Mouse (Mus musculus) kidney, embryonic 15.5 days (tissue): ENCODE results near the gene Kansl3. TPM values are rescaled to one million over a fixed set of nuclear protein-coding genes. Genes with fewer than 3 reads are reported as not detected.

Source experiments
- ATAC-seq: fragments of 200-750 bp; cut with Nextera tagmentation; replicated peaks from 2 replicates; pipeline ENCODE4 v1.8.0; 2017; ENCODE audit warnings: moderate TSS enrichment; ENCODE audit not compliant: low FRiP score
- H3K27ac ChIP-seq: fragments of 300-500 bp; sonication (generic); 2 replicates; pipeline ENCODE4 v1.5.1; 2015; ENCODE audit warnings: mild to moderate bottlenecking, inconsistent platforms
- H3K27me3 ChIP-seq: fragments of 300-500 bp; sonication (generic); 2 replicates; pipeline ENCODE4 v1.6.1; 2015; ENCODE audit warnings: inconsistent platforms
- H3K36me3 ChIP-seq: fragments of 300-500 bp; sonication (generic); 2 replicates; pipeline ENCODE4 v1.6.1; 2015; ENCODE audit warnings: inconsistent platforms
- H3K4me1 ChIP-seq: fragments of 300-500 bp; sonication (generic); 2 replicates; pipeline ENCODE4 v1.6.1; 2015; ENCODE audit warnings: inconsistent platforms
- H3K4me2 ChIP-seq: fragments of 300-500 bp; sonication (generic); 2 replicates; pipeline ENCODE4 v1.6.1; 2015; ENCODE audit warnings: moderate library complexity, mild to moderate bottlenecking, inconsistent platforms
- H3K4me3 ChIP-seq: fragments of 300-500 bp; sonication (generic); replicated peaks from 2 replicates; pipeline ENCODE4 v1.5.1; 2015; ENCODE audit warnings: mild to moderate bottlenecking, inconsistent platforms
- H3K9ac ChIP-seq: fragments of 300-500 bp; sonication (generic); 2 replicates; pipeline ENCODE4 v1.6.1; 2015; ENCODE audit warnings: mild to moderate bottlenecking, inconsistent platforms
- H3K9me3 ChIP-seq: fragments of 300-500 bp; sonication (generic); replicated peaks from 2 replicates; pipeline ENCODE4 v1.6.1; 2016; ENCODE audit warnings: inconsistent platforms
- WGBS: fragments of 180-500 bp; shearing (Covaris S2); methylation state at CpG from one replicate; pipeline ENCODE4 v1.1.7; 2015; ENCODE audit warnings: mixed read lengths; 5-methylcytosine and 5-hydroxymethylcytosine counted together
- polyA plus RNA-seq: library from polyadenylated mRNA; unstranded; fragments of >200 nt; fragmentation: Nextera tagmentation; extraction: Ambion mirVana; gene quantifications from 2 replicates; pipeline ENCODE4 v1.2.1, GENCODE M21; 2015

Gene Kansl3
- polyA plus RNA-seq, 1 experiment from 2014 or later = 49.9 TPM

DNA sequence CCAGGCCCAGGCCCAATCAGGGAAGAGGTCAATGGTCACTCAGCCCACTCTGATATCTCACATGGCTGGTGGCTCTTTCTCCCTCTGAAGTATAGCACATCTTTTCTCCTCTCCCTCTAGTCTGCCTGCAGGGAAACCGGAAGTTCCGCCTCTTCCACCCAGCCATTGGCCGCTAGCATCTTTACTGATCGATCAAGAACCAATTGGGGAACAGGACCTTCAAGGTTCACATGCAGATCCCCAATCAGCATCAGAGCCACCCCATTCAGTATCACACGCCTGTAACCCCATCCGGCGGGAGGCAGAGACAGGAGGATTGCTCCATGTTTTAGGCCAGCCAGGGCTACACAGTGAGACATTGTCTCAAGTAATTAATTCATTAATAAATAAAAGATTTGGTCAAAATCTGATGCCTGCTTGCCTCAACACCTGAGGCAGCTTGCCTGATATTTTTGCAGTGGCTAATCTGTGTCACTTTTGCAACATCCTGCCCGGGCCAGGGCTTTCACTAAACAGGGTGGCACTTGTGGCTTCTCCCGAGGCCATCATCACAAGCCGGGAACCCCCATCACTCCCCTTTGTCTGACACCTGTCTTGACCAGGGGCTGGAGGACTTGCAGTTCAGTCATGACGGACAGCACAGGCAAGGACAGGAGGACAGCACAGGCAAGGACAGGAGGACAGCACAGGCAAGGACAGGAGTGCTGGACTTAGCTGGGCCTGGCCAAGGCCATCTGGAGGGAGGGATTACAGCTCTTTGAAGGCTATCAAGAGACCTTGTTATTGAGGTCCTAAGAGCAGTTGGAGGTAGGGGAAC lies 53.8 kb downstream of the Kansl3 start:
- no peak overlapping the region for H3K4me2 ChIP-seq

DNA sequence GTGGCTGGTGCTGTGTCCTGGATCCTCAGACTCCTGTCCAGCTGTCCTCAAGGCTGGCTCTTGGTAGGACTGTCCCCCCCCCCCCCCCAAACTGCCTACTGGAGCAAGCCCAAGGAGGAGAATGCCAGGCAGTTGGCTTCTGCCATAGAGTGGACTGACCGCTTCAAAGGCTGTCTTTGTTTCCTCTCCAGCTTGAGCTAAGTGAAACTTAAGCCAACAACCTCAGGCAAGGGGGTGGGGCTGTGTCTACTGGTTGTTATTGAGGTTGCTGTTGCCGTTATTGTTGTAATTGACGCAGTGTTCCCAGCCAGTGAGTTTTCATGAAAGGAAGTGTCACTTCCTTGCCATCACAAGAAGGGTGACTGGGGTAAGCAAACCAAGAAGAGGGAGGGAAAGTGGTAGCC lies 59.5 kb downstream of the Kansl3 start:
- H3K4me1 ChIP-seq = peaks cover 25% of the 10 kb centered on the region
- no peaks in the 10 kb centered on the region for H3K9me3 ChIP-seq
- WGBS = 20% methylated on average over 3 of the region's 3 CpGs
- H3K4me2 ChIP-seq = peak overlapping the region; percentile 97
- H3K27me3 ChIP-seq = 0 out of 2 replicates have a peak, but pooled peaks cover 8% of the 10 kb centered on the region
- no peaks in the 10 kb centered on the region for H3K36me3 ChIP-seq
- no peak overlapping the region for H3K27ac ChIP-seq
- H3K9ac ChIP-seq = 0 out of 2 replicates have a peak overlapping the region, but pooled peaks have one; percentile 3
- no peak for ATAC-seq
- H3K4me3 ChIP-seq = 0 out of 2 replicates have a peak overlapping the region, but pooled peaks have one; percentile 73

More for the DNA sequence above, 53.8 kb downstream of the Kansl3 start:
- H3K27ac ChIP-seq = no peak overlapping the region
- H3K36me3 ChIP-seq = peaks cover 8% of the 10 kb centered on the region; the same call in 1 of the 2 replicates
- H3K9ac ChIP-seq = no peak overlapping the region
- H3K27me3 ChIP-seq = no peaks in the 10 kb centered on the region
- H3K4me1 ChIP-seq = no peaks in the 10 kb centered on the region
- WGBS = 88% methylated on average over 11 of the region's 11 CpGs
- no peak for ATAC-seq
- no peak overlapping the region for H3K4me3 ChIP-seq
- H3K9me3 ChIP-seq = no peaks in the 10 kb centered on the region

DNA sequence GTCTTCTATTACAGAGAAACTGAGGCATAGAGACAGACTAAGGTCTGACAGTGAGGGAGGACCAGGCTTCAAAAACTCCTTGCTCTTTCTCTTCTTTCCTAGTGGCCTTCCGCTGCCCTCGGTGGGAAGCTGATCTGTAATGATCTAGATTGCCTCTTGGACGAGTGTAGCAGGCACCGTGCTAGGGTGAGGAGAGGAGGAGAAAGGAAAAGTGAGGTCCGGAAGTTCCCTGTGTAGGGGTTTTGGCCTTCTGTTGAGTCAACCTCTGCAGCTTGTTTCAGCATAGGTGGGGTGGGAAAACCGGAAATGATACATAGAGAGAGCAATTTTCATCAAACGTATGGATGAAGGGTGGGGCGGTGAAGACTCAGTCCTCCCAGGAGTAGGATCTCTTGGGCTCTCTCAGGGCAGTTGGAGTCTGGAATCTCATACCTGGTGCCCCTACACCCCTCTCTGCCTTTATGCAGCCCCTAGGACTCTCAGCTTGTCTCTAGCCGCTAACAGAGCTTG lies 60.0 kb downstream of the Kansl3 start:
- ATAC-seq = no peak
- Histone ChIP-seq H3K36me3 (no peaks in the 10 kb centered on the region), H3K4me2 (peak overlapping the region; percentile 97), H3K9me3 (no peaks in the 10 kb centered on the region), H3K9ac (no peak overlapping the region), H3K4me3 (peak overlapping the region; percentile 73), H3K27me3 (0 out of 2 replicates have a peak, but pooled peaks cover 8% of the 10 kb centered on the region), H3K27ac (no peak overlapping the region), H3K4me1 (peaks cover 25% of the 10 kb centered on the region)
- 45% methylated on average over 9 of the region's 9 CpGs for WGBS

DNA sequence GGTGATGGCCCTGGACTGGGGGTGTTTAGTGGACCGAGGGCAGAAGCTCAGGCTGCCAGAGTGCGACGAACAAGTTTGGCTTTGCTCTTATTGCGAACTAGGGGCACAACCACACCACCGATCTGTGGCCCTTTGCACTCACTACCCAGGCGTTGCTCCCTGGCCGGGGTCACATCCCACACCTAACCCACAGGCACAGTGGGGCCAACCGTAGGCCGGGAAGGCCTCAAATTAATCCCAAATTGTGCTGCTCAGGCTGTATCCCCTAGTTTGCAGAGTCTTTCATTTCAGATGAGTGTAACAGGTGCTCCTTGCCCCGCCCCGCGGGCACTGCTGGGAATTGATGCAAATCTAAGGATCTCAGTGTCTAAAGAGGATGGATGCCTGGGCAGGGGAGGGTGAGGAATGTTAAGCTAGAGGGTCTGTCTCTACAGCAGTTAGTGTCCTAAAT lies 60.5 kb downstream of the Kansl3 start:
- Histone ChIP-seq H3K36me3 (no peaks in the 10 kb centered on the region), H3K27ac (peak overlapping the region; percentile 86; the same call in 1 of the 2 replicates), H3K4me3 (peak overlapping the region; percentile 73), H3K9ac (peak overlapping the region; percentile 63; the same call in 1 of the 2 replicates), H3K9me3 (no peaks in the 10 kb centered on the region), H3K4me1 (peaks cover 25% of the 10 kb centered on the region), H3K4me2 (peak overlapping the region; percentile 97), H3K27me3 (0 out of 2 replicates have a peak, but pooled peaks cover 8% of the 10 kb centered on the region)
- WGBS = 6% methylated on average over 12 of the region's 12 CpGs
- no peak for ATAC-seq

DNA sequence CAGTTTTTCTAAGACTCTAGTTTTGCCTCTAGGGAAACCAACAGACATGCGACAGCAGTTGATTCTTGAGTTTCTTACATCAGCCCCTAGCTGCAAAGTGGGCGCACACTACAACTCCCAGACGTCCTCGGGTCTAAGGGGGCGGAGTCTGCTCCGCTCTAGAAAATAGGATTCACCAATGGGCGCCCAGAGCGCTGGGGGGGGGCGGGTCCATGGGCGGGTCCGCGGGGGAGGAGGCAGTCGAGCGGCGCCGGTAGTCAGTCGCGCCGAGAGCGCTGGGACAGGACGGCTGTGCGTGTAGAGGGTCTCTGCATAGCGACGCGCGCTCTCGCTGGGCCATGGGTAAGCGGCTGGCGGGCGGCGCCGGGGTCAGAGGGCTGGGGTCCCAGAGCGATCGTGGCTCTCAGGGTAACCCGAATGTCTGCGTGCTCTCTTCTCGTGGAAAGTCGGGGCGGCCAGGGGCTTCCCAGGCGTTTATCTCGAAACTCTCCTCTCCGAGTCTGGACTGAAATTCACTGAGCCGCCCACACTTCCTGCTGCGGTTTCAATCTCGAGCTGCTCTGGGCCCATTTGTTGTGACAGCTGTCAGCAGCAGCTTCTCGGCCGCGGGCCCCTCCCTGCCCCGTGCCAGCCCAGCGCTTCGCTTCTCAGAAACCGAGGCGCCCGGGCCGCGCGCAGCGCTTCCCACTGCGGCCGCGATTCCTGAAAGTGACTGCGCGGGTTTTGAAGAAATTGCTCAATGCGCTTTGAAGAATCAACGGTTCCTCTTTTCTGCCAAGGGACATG lies 61.3 kb downstream of the Kansl3 start, which contains the start of gene Arid5a:
TSS of gene Arid5a (plus strand) at position 239 of the 786 bp plus-strand sequence.
- peak; percentile 90 for ATAC-seq
- Histone ChIP-seq H3K4me3 (peak within 1 kb of the TSS; percentile 73), H3K9me3 (no peaks in the 10 kb centered on the region), H3K4me1 (peaks cover 31% of the 10 kb centered on the region), H3K27me3 (peaks cover 13% of the 10 kb centered on the region; the same call in 1 of the 2 replicates), H3K27ac (peak within 1 kb of the TSS; percentile 86), H3K36me3 (no peaks in the 10 kb centered on the region), H3K9ac (peak within 1 kb of the TSS; percentile 63), H3K4me2 (peak within 1 kb of the TSS; percentile 97)
- under 1% methylated on average over 64 of the region's 65 CpGs for WGBS

DNA sequence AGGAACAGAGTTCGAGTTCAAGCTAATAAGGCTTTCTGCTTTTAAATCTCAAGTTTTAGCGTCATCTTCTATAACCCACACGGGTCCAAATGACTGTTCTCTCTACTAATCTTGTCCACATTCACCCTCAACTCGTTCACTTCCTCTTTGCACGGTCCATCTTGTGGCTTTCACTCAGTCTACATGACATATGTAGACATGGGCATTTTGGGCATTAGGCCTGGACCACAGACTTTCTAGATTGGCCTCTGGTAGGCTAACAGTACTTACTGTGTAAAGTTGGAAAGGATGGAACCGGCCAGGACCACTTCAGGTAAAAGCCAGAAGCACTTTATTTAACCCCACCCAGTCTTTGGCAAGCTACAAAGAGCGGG lies 61.9 kb downstream of the Kansl3 start:
- peaks cover 31% of the 10 kb centered on the region for H3K4me1 ChIP-seq
- peak overlapping the region; percentile 97 for H3K4me2 ChIP-seq
- H3K27ac ChIP-seq = no peak overlapping the region
- ATAC-seq = peak; percentile 17
- H3K27me3 ChIP-seq = peaks cover 16% of the 10 kb centered on the region; the same call in 1 of the 2 replicates
- H3K36me3 ChIP-seq = no peaks in the 10 kb centered on the region
- no peak overlapping the region for H3K9ac ChIP-seq
- H3K4me3 ChIP-seq = no peak overlapping the region
- 69% methylated on average over 7 of the region's 7 CpGs for WGBS
- H3K9me3 ChIP-seq = no peaks in the 10 kb centered on the region

DNA sequence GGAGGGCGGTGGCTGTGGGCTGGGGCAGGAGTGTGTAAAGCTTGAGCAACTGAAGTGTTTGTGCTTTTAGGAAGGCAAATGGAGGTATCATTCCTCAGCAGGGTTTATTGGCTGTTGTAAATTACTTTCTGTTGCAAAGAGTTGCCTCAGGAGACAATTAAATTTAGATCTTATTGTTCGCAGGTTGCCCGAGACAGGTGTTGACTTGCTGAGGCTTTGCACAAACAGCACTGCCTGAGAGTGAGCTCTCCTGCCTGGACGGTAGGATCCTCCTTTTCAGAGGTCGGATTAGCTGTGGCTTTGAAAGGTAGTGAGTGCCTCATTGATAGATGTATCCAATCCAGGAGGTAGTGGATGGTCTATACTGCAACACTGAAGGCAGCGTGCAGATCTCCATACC lies 62.9 kb downstream of the Kansl3 start:
- peaks cover 31% of the 10 kb centered on the region for H3K4me1 ChIP-seq
- no peaks in the 10 kb centered on the region for H3K9me3 ChIP-seq
- no peak overlapping the region for H3K4me3 ChIP-seq
- H3K4me2 ChIP-seq = no peak overlapping the region
- WGBS = 61% methylated on average over 6 of the region's 6 CpGs
- H3K36me3 ChIP-seq = no peaks in the 10 kb centered on the region
- ATAC-seq = no peak
- H3K9ac ChIP-seq = no peak overlapping the region
- H3K27ac ChIP-seq = no peak overlapping the region
- H3K27me3 ChIP-seq = peaks cover 25% of the 10 kb centered on the region

DNA sequence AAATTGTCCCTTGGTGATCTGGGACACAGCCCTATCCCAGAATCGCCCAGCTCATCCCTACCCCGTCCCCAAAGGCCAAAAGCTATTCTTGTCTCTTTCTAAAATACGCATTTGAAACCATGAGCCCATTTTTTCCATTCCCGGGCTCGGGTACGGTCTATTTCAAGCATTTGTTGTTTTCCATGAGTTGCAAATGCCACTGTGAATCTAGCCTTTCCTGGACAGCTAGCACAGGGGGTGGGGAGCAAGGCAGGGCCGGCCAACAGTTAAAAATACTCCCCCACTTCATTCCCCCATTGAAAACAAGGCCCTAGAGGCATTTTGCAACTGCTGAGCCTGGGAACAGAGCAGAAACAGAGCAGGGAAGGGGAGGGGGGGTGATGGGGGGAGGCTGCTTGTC lies 64.2 kb downstream of the Kansl3 start:
- WGBS = 60% methylated on average over 7 of the region's 7 CpGs
- ATAC-seq = no peak
- H3K4me2 ChIP-seq = no peak overlapping the region

DNA sequence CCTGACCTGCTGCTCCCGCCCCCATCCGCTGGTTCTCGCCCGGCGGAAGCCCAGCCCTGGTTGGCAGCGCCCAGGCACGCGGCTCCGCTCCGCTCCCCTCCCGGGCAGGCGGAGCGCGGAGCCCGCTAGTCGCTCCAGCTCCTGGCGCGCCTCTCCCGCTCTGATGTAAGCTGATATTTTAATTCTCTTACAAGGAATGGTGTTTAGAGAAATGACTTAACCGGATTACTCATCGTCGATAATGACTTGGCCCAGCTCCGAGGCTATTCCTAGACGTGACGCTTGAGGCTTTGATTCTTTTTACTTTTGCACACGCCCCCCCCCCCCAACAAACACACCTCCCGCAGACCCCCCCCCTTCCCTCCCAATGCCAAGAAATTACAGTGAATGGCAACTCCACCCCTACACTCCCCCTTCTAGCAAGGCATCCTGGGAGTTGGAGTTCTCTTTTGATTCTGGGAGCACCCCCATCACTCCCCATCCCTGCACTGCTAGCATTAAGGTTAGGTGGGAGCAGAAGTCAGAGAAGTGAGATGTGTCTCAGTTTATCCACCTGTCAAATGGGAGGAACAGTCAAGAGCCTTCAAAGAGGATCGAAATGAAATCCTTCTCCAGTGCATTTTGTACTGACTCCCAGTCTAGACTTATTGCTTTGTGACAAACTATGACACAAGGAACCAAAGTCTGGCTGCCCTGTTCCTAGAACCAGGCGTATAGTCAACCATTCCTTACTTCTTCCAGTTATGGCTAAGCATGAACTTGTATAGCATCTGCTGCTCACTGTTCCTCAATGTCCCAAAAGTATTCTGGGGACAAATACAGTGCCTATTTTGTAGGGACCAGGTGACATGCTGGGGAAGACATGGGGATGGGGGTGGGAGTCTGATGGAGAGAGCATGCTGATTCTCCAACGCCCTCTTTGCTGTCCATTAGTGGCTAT lies 65.3 kb downstream of the Kansl3 start:
- Histone ChIP-seq H3K9me3 (no peaks in the 10 kb centered on the region), H3K4me3 (peak overlapping the region; percentile 42), H3K4me1 (peaks cover 23% of the 10 kb centered on the region), H3K4me2 (peak overlapping the region; percentile 82), H3K27me3 (peaks cover 45% of the 10 kb centered on the region), H3K36me3 (no peaks in the 10 kb centered on the region), H3K9ac (peak overlapping the region; percentile 38), H3K27ac (0 out of 2 replicates have a peak overlapping the region, but pooled peaks have one; percentile 18)
- WGBS = 11% methylated on average over 28 of the region's 30 CpGs
- ATAC-seq = peak; percentile 34; the same call in 1 of the 2 replicates

More for the DNA sequence above, 64.2 kb downstream of the Kansl3 start:
- Histone ChIP-seq H3K9me3 (no peaks in the 10 kb centered on the region), H3K27ac (no peak overlapping the region), H3K4me1 (peaks cover 30% of the 10 kb centered on the region), H3K4me3 (no peak overlapping the region), H3K36me3 (no peaks in the 10 kb centered on the region), H3K9ac (no peak overlapping the region), H3K27me3 (peaks cover 38% of the 10 kb centered on the region)

DNA sequence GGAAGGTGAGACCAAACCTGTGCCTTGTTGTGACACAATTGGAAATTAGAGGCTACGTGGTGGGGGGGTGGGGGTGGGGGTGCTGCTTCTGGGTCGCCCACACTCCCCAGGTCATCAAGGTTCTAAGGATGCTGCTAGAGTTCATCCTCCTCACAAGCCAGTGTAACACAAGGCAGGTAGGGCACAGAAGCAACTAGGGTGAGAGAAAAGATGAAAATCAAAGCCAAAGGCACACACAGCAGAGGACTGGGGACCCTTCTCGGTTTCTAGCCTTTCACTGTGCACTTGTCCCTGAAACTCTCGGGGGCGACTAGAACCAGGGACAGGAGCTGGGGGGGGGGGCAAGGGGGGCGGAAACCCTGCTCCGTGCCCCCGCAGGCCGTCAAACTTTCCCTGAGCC lies 66.0 kb downstream of the Kansl3 start:
- 18% methylated on average over 9 of the region's 9 CpGs for WGBS
- H3K4me1 ChIP-seq = peaks cover 16% of the 10 kb centered on the region
- H3K4me2 ChIP-seq = peak overlapping the region; percentile 82
- peaks cover 46% of the 10 kb centered on the region for H3K27me3 ChIP-seq
- ATAC-seq = no peak
- no peaks in the 10 kb centered on the region for H3K36me3 ChIP-seq
- H3K4me3 ChIP-seq = peak overlapping the region; percentile 42
- no peaks in the 10 kb centered on the region for H3K9me3 ChIP-seq
- peak overlapping the region; percentile 38 for H3K9ac ChIP-seq
- 0 out of 2 replicates have a peak overlapping the region, but pooled peaks have one; percentile 18 for H3K27ac ChIP-seq

DNA sequence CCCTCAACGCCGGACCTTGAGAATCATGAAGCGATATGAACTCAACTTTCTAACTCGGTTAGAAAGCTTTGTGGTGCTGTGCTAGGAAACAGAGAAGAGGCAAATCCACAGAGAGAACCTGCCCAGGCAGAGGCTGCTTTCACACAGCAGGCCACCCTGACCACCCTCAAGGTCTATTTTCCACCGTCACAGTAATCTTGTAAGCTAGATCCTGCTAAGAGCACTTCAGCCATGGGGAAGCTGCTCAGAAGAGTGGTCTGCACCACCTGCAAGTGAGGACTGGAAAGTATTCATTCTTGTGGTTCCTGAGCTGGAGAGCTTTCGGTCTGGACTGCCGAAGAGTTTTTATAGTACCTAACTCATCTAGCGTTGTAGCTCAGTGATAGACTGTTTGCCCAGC lies 66.7 kb downstream of the Kansl3 start:
- Histone ChIP-seq H3K9ac (no peak overlapping the region), H3K4me2 (no peak overlapping the region), H3K27me3 (peaks cover 53% of the 10 kb centered on the region), H3K27ac (no peak overlapping the region), H3K36me3 (no peaks in the 10 kb centered on the region), H3K9me3 (no peaks in the 10 kb centered on the region), H3K4me1 (peaks cover 13% of the 10 kb centered on the region), H3K4me3 (no peak overlapping the region)
- 81% methylated on average over 8 of the region's 8 CpGs for WGBS
- ATAC-seq = no peak
